Mouse (Mus musculus): ENCODE measurements around the gene Runx1. TPM values are rescaled to one million over a fixed set of nuclear protein-coding genes. Genes with fewer than 3 reads are reported as not detected.

Runx1 gene
- polyA plus RNA-seq, 1 experiment from 2014 or later = 3.3 TPM

DNA sequence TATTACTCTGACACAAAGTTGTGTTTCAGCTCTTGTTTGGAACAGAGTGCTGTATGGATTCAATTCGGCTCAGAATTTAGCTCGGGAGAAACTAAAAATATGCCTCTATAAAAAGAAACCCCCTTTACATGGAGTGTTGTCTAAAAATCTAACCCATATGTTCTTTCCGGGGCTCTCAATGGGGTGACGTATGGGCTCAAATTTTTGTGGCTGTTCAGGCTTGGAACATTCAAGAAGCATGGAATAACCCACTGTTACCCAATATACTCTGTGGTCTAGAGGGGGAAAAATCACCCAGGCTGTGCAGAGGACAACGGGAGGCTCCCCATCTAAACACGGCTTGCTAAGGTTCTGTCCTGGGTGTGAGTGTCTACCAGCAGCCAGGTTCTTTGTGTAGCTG lies 106.2 kb downstream of the Runx1 start:
- no peak overlapping the region for H3K9ac ChIP-seq (ENCODE audit: low read length)
- no peaks in the 10 kb centered on the region for H3K36me3 ChIP-seq (ENCODE audit: control insufficient read depth, insufficient read depth, low read length)
- H3K4me2 ChIP-seq (ENCODE audit: low read length) = no peak overlapping the region
- peaks cover 2% of the 10 kb centered on the region; the same call in 1 of the 2 replicates for H3K4me1 ChIP-seq (replicated peaks; ENCODE audit: control insufficient read depth, insufficient read depth, low read length)
- no peaks in the 10 kb centered on the region for H3K9me3 ChIP-seq (ENCODE audit: control insufficient read depth, low read length)
- H3K4me3 ChIP-seq (ENCODE audit: low read depth, low read length) = no peak overlapping the region
- no peak overlapping the region for H3K27ac ChIP-seq (ENCODE audit: low read depth)
- ATAC-seq (replicated peaks; ENCODE audit: low FRiP score, low TSS enrichment, low read depth) (no peak), DNase-seq (ENCODE audit: low spot score) (no peak)
- WGBS = 83% methylated on average over 6 of the region's 6 CpGs
- H3K27me3 ChIP-seq (replicated peaks; ENCODE audit: control insufficient read depth, insufficient read depth, low read length) = no peaks in the 10 kb centered on the region

DNA sequence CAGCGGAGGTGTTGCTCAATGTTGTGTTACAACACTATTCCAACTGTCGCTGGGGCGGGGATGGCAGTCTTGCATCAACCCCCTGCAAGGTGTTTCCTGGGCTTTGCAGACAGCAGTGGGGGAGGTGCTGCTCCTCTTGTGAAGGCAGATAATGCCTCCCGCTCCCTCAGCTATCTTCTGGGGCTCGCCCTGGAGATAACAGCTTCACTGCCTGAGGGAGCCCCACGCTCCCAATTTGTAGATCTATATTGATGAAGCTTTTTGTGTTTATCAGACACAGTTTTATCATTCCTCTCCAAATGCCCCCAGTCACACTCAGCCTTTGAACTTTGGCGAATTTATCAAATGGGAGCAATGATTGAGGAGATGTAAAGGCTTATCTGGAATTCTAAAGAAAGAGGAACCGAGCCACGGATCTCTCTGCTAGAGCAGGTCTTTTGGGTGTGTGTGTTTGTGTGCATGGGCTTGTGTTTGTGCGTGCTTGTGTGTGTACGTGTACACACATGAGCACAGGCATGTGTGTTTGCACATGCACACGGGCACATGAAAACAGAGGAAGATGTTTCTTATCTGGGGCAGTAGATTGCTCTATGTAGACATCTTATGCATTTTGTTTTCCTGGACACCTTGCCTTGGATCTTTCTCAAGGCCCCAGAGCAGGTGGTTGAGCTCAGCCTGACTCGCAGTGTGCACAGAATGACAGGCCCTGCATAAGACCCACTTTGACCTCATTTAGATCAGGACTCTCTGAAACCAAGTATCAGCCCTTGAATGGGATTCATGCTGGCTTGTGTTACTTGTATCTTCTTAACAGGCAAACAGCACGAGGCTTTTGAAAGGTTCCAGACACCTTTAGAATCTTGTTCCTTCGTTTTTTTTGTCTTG lies 110.1 kb downstream of the Runx1 start:
- 0 out of 2 replicates have a peak, but pooled peaks have one; percentile 15 for ATAC-seq (replicated peaks; ENCODE audit: low FRiP score, low TSS enrichment, low read depth)
- 26% methylated on average over 15 of the region's 15 CpGs for WGBS

DNA sequence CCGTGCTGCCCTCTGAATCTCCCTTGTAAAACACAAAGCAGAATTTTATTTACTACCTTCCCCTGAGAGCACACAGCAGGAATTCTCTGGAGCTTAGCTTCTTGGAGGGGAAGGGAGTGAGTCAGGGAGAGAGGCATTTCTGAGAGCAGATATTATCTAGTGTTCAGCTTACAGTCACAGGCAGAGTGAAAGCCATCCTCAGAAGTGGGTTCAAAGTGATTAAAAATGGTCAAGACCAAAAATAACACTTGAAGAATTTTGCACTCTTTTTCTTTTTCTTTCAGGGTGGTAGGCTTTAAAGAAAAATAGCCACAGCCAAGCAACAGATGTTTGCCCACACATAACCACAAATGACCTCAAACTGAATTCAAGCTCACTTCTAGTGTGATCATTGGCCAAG lies 115.8 kb downstream of the Runx1 start:
- Histone ChIP-seq H3K9ac (ENCODE audit: low read length) (no peak overlapping the region), H3K9me3 (ENCODE audit: control insufficient read depth, low read length) (no peaks in the 10 kb centered on the region), H3K27me3 (replicated peaks; ENCODE audit: control insufficient read depth, insufficient read depth, low read length) (no peaks in the 10 kb centered on the region), H3K4me3 (ENCODE audit: low read depth, low read length) (no peak overlapping the region), H3K36me3 (ENCODE audit: control insufficient read depth, insufficient read depth, low read length) (no peaks in the 10 kb centered on the region), H3K27ac (ENCODE audit: low read depth) (no peak overlapping the region), H3K4me2 (ENCODE audit: low read length) (no peak overlapping the region), H3K4me1 (replicated peaks; ENCODE audit: control insufficient read depth, insufficient read depth, low read length) (peaks cover 6% of the 10 kb centered on the region)
- ATAC-seq (replicated peaks; ENCODE audit: low FRiP score, low TSS enrichment, low read depth) = no peak
- no peak for DNase-seq (ENCODE audit: low spot score)
- WGBS = 30% methylated on average over 1 of the region's 1 CpGs

More for the DNA sequence above, 110.1 kb downstream of the Runx1 start:
- Histone ChIP-seq H3K4me1 (replicated peaks; ENCODE audit: control insufficient read depth, insufficient read depth, low read length) (peaks cover 2% of the 10 kb centered on the region; the same call in 1 of the 2 replicates), H3K9me3 (ENCODE audit: control insufficient read depth, low read length) (no peaks in the 10 kb centered on the region), H3K27ac (ENCODE audit: low read depth) (no peak overlapping the region), H3K4me2 (ENCODE audit: low read length) (no peak overlapping the region), H3K27me3 (replicated peaks; ENCODE audit: control insufficient read depth, insufficient read depth, low read length) (no peaks in the 10 kb centered on the region), H3K4me3 (ENCODE audit: low read depth, low read length) (no peak overlapping the region), H3K9ac (ENCODE audit: low read length) (no peak overlapping the region), H3K36me3 (ENCODE audit: control insufficient read depth, insufficient read depth, low read length) (no peaks in the 10 kb centered on the region)
- no peak for DNase-seq (ENCODE audit: low spot score)

DNA sequence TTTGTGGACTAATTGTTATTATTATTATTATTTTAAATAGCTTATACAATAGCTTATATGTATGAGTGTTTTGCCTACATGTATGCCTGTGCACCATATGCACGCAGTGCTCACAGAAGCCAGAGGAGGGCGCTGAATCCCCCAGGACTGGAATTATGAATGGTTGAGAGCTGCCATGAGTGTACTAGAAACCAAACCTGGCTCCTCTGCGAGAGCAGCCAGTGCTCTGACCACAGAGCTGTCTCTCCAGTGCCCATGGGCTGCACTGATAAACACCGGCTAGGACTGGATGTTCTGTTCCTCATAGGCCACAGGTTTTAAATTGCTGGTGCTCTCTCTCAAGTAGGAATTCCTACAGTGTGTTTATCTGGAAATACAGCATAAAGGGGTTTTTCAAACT lies 117.2 kb downstream of the Runx1 start:
- Histone ChIP-seq H3K4me2 (ENCODE audit: low read length) (no peak overlapping the region), H3K36me3 (ENCODE audit: control insufficient read depth, insufficient read depth, low read length) (no peaks in the 10 kb centered on the region), H3K9ac (ENCODE audit: low read length) (no peak overlapping the region), H3K4me1 (replicated peaks; ENCODE audit: control insufficient read depth, insufficient read depth, low read length) (peaks cover 7% of the 10 kb centered on the region), H3K27ac (ENCODE audit: low read depth) (no peak overlapping the region), H3K4me3 (ENCODE audit: low read depth, low read length) (no peak overlapping the region), H3K9me3 (ENCODE audit: control insufficient read depth, low read length) (no peaks in the 10 kb centered on the region), H3K27me3 (replicated peaks; ENCODE audit: control insufficient read depth, insufficient read depth, low read length) (no peaks in the 10 kb centered on the region)
- 61% methylated on average over 4 of the region's 4 CpGs for WGBS
- DNase-seq (ENCODE audit: low spot score) (no peak), ATAC-seq (replicated peaks; ENCODE audit: low FRiP score, low TSS enrichment, low read depth) (no peak)

DNA sequence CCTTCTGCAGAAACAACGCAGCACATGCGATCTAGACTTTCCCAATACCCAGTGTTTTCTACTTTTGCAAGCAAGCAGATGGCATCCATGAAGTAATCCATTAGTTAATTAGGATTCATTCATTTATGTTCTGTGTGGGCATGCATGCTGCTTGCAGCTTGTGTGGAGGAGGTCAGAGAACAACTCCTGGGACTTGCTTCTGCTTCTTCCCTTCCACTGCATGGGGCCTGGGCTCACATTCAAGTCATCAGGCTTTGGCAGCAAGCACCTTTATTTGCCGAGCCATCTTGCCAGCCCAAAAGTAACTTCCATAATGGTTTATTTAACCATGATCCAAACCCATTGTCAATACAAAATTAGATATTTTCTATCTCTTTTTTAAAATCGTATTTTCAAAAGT lies 118.2 kb downstream of the Runx1 start:
- ATAC-seq (replicated peaks; ENCODE audit: low FRiP score, low TSS enrichment, low read depth) (no peak), DNase-seq (ENCODE audit: low spot score) (no peak)
- Histone ChIP-seq H3K36me3 (ENCODE audit: control insufficient read depth, insufficient read depth, low read length) (no peaks in the 10 kb centered on the region), H3K9me3 (ENCODE audit: control insufficient read depth, low read length) (no peaks in the 10 kb centered on the region), H3K27ac (ENCODE audit: low read depth) (no peak overlapping the region), H3K4me3 (ENCODE audit: low read depth, low read length) (no peak overlapping the region), H3K9ac (ENCODE audit: low read length) (no peak overlapping the region), H3K4me1 (replicated peaks; ENCODE audit: control insufficient read depth, insufficient read depth, low read length) (peaks cover 7% of the 10 kb centered on the region), H3K27me3 (replicated peaks; ENCODE audit: control insufficient read depth, insufficient read depth, low read length) (no peaks in the 10 kb centered on the region), H3K4me2 (ENCODE audit: low read length) (no peak overlapping the region)
- 82% methylated on average over 4 of the region's 4 CpGs for WGBS

DNA sequence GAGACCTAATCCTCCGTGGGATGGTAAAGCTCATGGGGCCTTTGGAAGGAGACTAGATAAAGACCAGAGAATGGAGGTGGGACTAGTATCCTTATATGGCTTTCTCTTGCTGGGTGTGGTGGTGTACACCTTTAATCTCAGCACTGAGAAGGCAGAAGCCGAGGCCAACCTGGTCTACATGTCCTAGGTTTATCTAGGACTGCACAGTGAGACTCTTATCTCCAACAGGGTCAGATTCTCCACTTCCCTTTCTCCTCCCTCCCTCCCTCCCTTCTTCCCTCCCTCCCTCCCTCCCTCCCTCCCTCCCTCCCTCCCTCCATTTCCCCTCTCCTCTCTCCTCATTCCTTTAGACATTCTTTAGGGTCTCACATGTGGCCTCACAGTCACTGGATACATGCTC lies 118.8 kb downstream of the Runx1 start:
- no peak overlapping the region for H3K9ac ChIP-seq (ENCODE audit: low read length)
- H3K27ac ChIP-seq (ENCODE audit: low read depth) = no peak overlapping the region
- no peaks in the 10 kb centered on the region for H3K9me3 ChIP-seq (ENCODE audit: control insufficient read depth, low read length)
- H3K4me1 ChIP-seq (replicated peaks; ENCODE audit: control insufficient read depth, insufficient read depth, low read length) = peaks cover 7% of the 10 kb centered on the region
- H3K4me3 ChIP-seq (ENCODE audit: low read depth, low read length) = no peak overlapping the region
- DNase-seq (ENCODE audit: low spot score) = no peak
- no peak overlapping the region for H3K4me2 ChIP-seq (ENCODE audit: low read length)
- ATAC-seq (replicated peaks; ENCODE audit: low FRiP score, low TSS enrichment, low read depth) = no peak
- WGBS = 67% methylated on average over 2 of the region's 2 CpGs
- no peaks in the 10 kb centered on the region for H3K36me3 ChIP-seq (ENCODE audit: control insufficient read depth, insufficient read depth, low read length)
- peaks cover under 1% of the 10 kb centered on the region; the same call in 1 of the 2 replicates for H3K27me3 ChIP-seq (replicated peaks; ENCODE audit: control insufficient read depth, insufficient read depth, low read length)

DNA sequence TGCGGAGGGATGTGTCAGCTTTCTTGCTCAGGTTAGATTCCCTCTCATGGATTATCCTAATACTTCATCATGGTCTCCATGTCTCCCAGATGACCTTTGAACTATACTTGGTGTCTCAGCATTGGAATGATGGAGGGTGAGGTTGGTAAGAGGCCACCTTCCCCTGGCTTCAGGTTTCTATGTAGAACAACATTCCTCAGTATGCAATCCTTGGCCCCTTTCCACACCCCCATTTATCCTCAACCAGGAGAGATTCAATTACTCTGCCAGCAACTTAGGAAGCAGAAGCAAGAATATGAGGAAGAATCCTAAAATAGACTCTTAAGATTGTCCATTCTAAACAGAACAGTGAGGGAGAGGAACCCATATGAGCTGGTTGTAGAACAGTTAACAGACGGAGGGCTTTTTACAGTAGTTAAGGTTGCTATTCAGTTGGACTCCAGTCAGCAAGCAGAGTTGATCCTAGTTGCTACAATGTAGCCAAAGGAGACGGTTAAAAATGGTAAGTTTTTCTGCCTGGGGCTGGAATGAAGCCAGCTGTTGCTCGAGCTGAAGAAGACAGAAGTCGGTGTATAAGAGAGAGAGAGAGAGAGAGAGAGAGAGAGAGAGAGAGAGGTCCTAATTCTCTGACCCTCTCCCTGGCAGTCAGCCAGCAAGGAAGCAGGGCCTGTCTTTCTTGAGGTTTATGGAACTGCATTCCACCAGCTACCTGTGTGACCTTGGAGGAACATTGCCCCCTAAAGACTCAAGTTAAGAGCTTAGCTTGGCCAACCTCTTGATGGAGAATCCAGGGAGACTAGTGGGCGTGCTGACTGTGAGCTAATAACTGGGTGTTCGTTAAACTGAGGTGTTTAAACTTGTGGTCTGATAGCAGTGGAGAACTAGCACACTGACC lies 120.1 kb downstream of the Runx1 start:
- no peaks in the 10 kb centered on the region for H3K36me3 ChIP-seq (ENCODE audit: control insufficient read depth, insufficient read depth, low read length)
- no peaks in the 10 kb centered on the region for H3K9me3 ChIP-seq (ENCODE audit: control insufficient read depth, low read length)
- peaks cover 7% of the 10 kb centered on the region for H3K4me1 ChIP-seq (replicated peaks; ENCODE audit: control insufficient read depth, insufficient read depth, low read length)
- no peak overlapping the region for H3K9ac ChIP-seq (ENCODE audit: low read length)
- DNase-seq (ENCODE audit: low spot score) = no peak
- peaks cover 11% of the 10 kb centered on the region for H3K27me3 ChIP-seq (replicated peaks; ENCODE audit: control insufficient read depth, insufficient read depth, low read length)
- no peak overlapping the region for H3K4me2 ChIP-seq (ENCODE audit: low read length)
- no peak for ATAC-seq (replicated peaks; ENCODE audit: low FRiP score, low TSS enrichment, low read depth)
- H3K4me3 ChIP-seq (ENCODE audit: low read depth, low read length) = no peak overlapping the region
- no peak overlapping the region for H3K27ac ChIP-seq (ENCODE audit: low read depth)
- WGBS = 42% methylated on average over 7 of the region's 7 CpGs

DNA sequence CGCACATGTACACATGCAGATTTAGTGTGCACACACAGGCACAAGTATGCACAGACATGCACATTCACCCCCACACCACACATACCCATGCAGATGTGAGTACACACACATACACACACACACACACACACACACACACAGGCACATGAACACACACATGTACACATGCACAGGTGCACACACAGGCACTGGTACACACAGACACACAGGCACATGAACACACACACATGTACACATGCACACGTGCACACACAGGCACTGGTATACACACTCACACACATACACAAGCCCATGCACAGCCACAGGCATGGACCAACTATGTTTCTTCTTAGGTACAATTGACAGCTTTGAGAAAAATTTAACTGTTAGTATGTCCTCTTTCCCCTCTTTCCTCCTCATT lies 122.1 kb downstream of the Runx1 start:
- no peak overlapping the region for H3K9ac ChIP-seq (ENCODE audit: low read length)
- H3K4me1 ChIP-seq (replicated peaks; ENCODE audit: control insufficient read depth, insufficient read depth, low read length) = peaks cover 10% of the 10 kb centered on the region; the same call in 1 of the 2 replicates
- no peak for ATAC-seq (replicated peaks; ENCODE audit: low FRiP score, low TSS enrichment, low read depth)
- no peaks in the 10 kb centered on the region for H3K36me3 ChIP-seq (ENCODE audit: control insufficient read depth, insufficient read depth, low read length)
- H3K27me3 ChIP-seq (replicated peaks; ENCODE audit: control insufficient read depth, insufficient read depth, low read length) = peaks cover 31% of the 10 kb centered on the region
- no peaks in the 10 kb centered on the region for H3K9me3 ChIP-seq (ENCODE audit: control insufficient read depth, low read length)
- no peak for DNase-seq (ENCODE audit: low spot score)
- 92% methylated on average over 2 of the region's 2 CpGs for WGBS
- no peak overlapping the region for H3K27ac ChIP-seq (ENCODE audit: low read depth)
- H3K4me3 ChIP-seq (ENCODE audit: low read depth, low read length) = no peak overlapping the region
- H3K4me2 ChIP-seq (ENCODE audit: low read length) = no peak overlapping the region
